Mouse (Mus musculus) testis, adult 2 months (tissue): ENCODE measurements around the gene Car7. TPM values are rescaled to one million over a fixed set of nuclear protein-coding genes. Genes with fewer than 3 reads are reported as not detected.

Experiments used
- H3K27ac ChIP-seq: fragments of 200-500 bp; 2 replicates; pipeline ENCODE4 v1.5.1; 2012; ENCODE audit warnings: low read depth, low read length; ENCODE audit not compliant: control insufficient read depth, insufficient read depth
- H3K27me3 ChIP-seq: fragments of 200-500 bp; 2 replicates; pipeline ENCODE4 v1.6.1; 2012; ENCODE audit warnings: mild to moderate bottlenecking, low read length, moderate library complexity; ENCODE audit not compliant: control insufficient read depth, insufficient read depth
- H3K36me3 ChIP-seq: fragments of 200-500 bp; 2 replicates; pipeline ENCODE4 v1.6.1; 2012; ENCODE audit warnings: mild to moderate bottlenecking, low read length; ENCODE audit not compliant: control insufficient read depth, insufficient read depth
- H3K4me1 ChIP-seq: fragments of 200-500 bp; 2 replicates; pipeline ENCODE4 v1.6.1; 2012; ENCODE audit warnings: low read length; ENCODE audit not compliant: control insufficient read depth, insufficient read depth
- H3K4me3 ChIP-seq: fragments of 200-500 bp; 2 replicates; pipeline ENCODE4 v1.5.1; 2012; ENCODE audit warnings: low read depth, mild to moderate bottlenecking, low read length, moderate library complexity, mixed read lengths; ENCODE audit not compliant: control insufficient read depth
- CTCF ChIP-seq: fragments of 200-500 bp; IDR thresholded peaks from 2 replicates; pipeline ENCODE4 v1.5.1; 2012; ENCODE audit warnings: low read depth, mild to moderate bottlenecking, inconsistent platforms, low read length, moderate library complexity; ENCODE audit not compliant: control insufficient read depth, insufficient read depth, insufficient replicate concordance
- POLR2A ChIP-seq: fragments of 200-500 bp; IDR thresholded peaks from 2 replicates; pipeline ENCODE4 v1.6.1; 2012; ENCODE audit warnings: low read depth, mild to moderate bottlenecking, inconsistent platforms, low read length, moderate library complexity; ENCODE audit not compliant: control insufficient read depth
- polyA plus RNA-seq: library from polyadenylated mRNA; depleted of rRNA; stranded (reverse); fragments of >200 nt; gene quantifications from 2 replicates; pipeline ENCODE4 v1.2.3, GENCODE M21; 2012; rRNA removed

The Car7 gene
- polyA plus RNA-seq = 5.4 and 7.1 TPM in 2 replicates

DNA sequence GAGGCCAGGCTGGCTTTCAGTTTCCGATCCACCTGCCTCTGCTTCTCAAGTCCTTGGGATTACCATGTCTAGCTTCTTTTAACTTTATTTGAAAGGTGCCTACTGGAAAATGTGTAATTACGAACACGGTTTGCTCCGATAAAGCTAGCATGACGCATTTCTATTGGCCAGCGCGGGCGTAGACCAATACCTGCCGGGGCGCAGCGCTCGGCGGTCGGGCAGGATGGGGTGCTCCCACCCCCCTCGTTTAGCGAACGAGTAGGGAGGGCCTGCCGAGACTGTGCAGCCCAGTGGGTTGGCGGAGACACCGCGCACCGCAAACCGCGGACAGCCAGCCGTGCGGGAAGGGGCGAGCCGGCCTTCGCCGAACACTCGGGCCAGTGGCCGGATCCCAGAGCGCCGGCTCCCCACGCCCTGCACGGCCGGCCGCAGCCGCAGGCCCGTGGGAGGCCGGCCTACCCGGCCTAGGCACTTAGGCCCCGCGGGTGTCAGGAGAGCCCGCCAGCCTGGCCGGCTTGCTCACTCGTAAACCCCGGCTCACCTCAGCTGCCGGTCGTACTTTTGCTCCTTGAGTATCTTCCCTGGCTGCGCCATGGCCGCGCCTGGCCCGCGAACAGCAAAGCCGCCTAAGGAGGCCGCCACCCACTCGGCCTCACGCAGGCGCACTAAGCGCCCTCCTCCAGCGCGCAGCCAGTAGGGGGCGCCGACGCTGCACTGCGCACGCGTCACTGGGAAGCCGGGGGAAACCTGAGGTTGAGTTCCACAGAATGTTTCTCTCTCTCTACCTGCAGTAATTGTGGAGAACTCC, at the start of gene Car7, which contains the start of gene Nae1:
Gene Car7, plus strand, starts transcription at position 719 of the 808 bp plus-strand sequence.
Gene Nae1, minus strand, starts transcription at position 667 of the 808 bp plus-strand sequence.
- H3K27me3 ChIP-seq = no peaks in the 10 kb centered on the region
- peak; percentile 97 for TF ChIP-seq CTCF
- TF ChIP-seq POLR2A = peak; percentile 93
- H3K4me3 ChIP-seq = peak within 1 kb of the TSS; percentile 99
- H3K27ac ChIP-seq = peak within 1 kb of the TSS; percentile 91
- H3K36me3 ChIP-seq = no peaks in the 10 kb centered on the region
- H3K4me1 ChIP-seq = peaks cover 6% of the 10 kb centered on the region

DNA sequence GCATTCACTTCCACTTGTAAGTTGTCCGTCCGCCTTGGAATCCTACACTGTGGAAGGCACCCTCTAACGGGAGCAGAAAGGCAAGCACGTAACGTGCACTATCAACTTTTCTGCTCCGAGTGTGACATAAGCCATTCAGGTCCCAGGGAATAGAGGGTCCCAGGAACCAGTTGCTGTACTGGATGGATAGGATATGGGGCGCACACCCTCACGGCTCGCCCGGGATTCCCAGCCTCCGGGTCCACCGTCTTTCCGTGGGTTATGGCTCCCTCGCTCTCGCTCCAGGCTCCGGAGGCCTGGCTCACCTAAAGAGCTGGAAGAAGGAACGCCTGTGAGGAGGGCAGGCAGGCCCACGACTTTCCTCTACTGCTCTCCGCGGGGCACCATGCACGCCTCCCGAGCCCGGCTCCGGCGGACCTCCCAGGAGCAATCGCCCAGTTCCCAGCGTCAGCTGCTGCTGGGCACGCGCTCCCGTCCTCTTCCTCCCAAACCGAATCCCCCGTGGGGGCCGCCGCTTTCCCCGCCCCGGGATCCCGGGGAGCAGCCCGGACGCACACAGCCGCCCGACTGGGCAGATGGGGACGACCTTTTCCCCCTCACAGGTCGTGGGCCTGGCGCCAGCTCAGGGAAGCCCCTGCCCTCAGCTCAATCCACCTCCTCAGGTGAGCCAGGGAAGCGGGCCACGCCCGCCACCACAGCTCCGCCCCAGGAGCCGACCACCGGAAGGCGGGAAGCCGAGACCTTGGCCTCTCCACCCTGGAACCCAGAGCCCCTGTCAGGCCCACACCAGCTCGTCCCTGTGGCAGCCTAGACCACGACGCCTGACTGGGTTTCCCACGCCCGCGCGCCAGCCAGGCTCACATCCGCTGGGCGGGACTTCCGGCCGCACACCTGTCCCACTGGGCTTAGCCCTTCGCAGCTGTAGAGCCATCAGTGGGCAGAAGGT, 25.2 kb upstream of the Car7 start, which contains the start of gene Terb1:
Gene Terb1, minus strand, starts transcription at position 850 of the 946 bp plus-strand sequence.
- Histone ChIP-seq H3K27ac (peak within 1 kb of the TSS; percentile 88), H3K27me3 (no peaks in the 10 kb centered on the region), H3K4me3 (peak within 1 kb of the TSS; percentile 88), H3K36me3 (no peaks in the 10 kb centered on the region), H3K4me1 (peaks cover 4% of the 10 kb centered on the region)
- TF ChIP-seq POLR2A (peak; percentile 74; the same call in 1 of the 2 replicates), CTCF (no peak)

DNA sequence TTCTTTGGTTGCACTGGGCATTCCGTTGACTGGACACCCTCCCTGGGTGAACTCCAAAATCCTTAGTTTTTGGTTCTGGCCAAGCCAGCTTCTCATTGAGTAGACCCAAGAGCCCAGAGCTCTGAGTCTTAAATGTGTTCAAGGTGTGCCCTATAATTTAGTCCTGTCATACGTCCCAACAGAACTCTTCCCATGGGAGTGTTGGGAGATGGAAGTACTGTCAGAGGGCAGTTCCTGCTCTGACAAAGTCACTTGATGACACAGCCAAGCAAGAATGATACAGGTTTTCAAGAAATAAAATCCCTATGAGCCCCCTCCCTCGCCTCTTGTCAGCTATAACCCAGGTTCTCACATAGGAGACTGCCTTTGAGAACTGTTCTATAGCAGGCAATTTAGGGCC, 24.4 kb upstream of the Car7 start:
- no peaks in the 10 kb centered on the region for H3K36me3 ChIP-seq
- no peak overlapping the region for H3K27ac ChIP-seq
- TF ChIP-seq CTCF (no peak), POLR2A (no peak)
- H3K4me1 ChIP-seq = peaks cover 4% of the 10 kb centered on the region
- H3K4me3 ChIP-seq = peak overlapping the region; percentile 88
- H3K27me3 ChIP-seq = no peaks in the 10 kb centered on the region

DNA sequence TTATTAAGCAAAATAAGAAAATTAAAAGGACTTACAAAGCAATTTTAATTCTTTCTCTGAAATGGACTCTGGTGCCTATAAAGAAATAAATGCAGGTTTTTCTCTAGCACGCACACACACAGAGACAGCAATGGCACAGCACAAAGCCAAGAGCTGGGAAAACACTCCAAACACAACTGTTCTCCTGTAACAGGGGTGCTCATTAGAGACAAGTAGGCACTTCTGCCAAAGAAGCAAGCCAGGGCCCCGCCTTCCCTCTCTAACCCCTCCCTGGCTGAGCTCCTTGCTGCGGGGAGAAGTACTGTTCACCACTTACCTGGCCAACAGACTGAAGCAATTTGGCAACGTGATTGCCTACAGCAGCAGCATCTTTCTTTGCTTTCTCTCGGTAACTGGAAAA, 16.6 kb upstream of the Car7 start:
- Histone ChIP-seq H3K27ac (no peak overlapping the region), H3K27me3 (no peaks in the 10 kb centered on the region), H3K4me1 (no peaks in the 10 kb centered on the region), H3K36me3 (no peaks in the 10 kb centered on the region; the same call in 1 of the 2 replicates), H3K4me3 (no peak overlapping the region)
- TF ChIP-seq CTCF = no peak
- TF ChIP-seq POLR2A = no peak

DNA sequence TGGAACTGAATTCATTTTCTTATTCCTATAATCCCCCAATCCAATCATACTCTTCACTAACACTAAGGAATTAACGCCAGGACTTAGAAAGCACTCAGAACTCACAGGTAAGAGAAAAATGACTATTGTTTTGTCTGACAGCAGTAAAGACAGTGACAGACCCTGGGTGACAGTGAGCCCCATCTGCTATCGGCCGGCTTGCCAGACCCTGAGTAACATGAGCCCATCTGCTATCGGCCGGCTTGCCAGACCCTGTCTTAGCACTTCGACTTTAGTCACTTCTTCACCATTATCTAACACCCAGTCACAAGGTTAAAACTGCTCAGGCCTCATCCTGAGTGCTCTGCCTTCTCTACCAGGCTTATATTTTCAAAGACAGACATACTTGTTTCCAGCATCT, 4.8 kb upstream of the Car7 start:
- H3K27me3 ChIP-seq = no peaks in the 10 kb centered on the region
- no peaks in the 10 kb centered on the region; the same call in 1 of the 2 replicates for H3K4me1 ChIP-seq
- H3K27ac ChIP-seq = no peak overlapping the region
- no peaks in the 10 kb centered on the region for H3K36me3 ChIP-seq
- TF ChIP-seq POLR2A (no peak), CTCF (no peak)
- H3K4me3 ChIP-seq = no peak overlapping the region

DNA sequence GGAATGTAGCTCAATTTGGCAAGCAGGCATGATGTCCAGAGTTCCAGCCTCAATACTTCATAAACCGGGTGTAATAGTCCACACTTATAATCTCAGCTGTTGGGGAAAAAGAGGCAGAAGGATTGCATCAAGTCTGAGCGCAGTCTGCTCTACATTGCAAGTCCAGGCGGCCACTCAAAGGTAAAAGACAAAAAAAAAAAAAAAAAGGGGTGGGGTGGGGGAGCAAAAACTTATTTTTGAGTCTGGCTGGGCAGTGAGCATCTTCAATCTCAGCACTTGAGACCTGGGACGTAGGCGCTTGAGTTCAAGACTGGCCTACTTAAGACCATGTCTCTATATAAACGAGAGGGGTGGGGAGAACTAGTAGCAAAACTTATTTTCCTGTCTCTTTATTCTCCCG, 938 bp upstream of the Car7 start:
- TF ChIP-seq CTCF (no peak), POLR2A (no peak)
- no peaks in the 10 kb centered on the region for H3K36me3 ChIP-seq
- H3K27me3 ChIP-seq = no peaks in the 10 kb centered on the region
- H3K27ac ChIP-seq = peak overlapping the region; percentile 91; the same call in 1 of the 2 replicates
- H3K4me3 ChIP-seq = peak overlapping the region; percentile 99
- peaks cover 6% of the 10 kb centered on the region for H3K4me1 ChIP-seq

DNA sequence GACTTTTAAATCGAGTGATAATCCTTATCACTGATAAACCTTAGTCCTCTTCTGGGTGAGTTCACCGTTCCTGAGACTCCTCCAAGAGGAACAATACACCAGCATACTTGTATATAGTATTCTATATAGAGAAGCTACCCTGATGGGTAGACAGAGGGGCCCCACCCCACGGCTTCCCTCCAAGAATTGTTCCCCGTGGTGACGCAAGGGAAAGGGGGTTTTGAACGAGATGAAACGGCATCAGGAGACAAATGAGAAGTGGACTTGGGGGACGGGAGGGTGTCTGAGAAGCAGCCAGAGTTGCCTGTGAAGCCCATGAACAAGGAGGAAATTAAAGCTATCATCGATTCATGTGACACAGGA, 271 bp downstream of the Car7 start:
- peaks cover 6% of the 10 kb centered on the region for H3K4me1 ChIP-seq
- no peaks in the 10 kb centered on the region for H3K27me3 ChIP-seq
- no peak for TF ChIP-seq CTCF
- no peak for TF ChIP-seq POLR2A
- no peaks in the 10 kb centered on the region for H3K36me3 ChIP-seq
- H3K4me3 ChIP-seq = peak overlapping the region; percentile 99
- 0 out of 2 replicates have a peak overlapping the region, but pooled peaks have one; percentile 14 for H3K27ac ChIP-seq
